Mouse (Mus musculus) neural tube, embryonic 12.5 days (tissue): ENCODE results near the gene Tac4. TPM values are rescaled to one million over a fixed set of nuclear protein-coding genes. Genes with fewer than 3 reads are reported as not detected.

Experiments used
- ATAC-seq: fragments of 200-750 bp; cut with Nextera tagmentation; 2 replicates; pipeline ENCODE4 v1.8.0; 2017; ENCODE audit warnings: low read depth, mild to moderate bottlenecking, moderate TSS enrichment, moderate library complexity; ENCODE audit not compliant: low FRiP score
- H3K27ac ChIP-seq: fragments of 300-500 bp; sonication (generic); 2 replicates; pipeline ENCODE4 v1.5.1; 2016
- H3K27me3 ChIP-seq: fragments of 300-500 bp; sonication (generic); replicated peaks from 2 replicates; pipeline ENCODE4 v1.6.1; 2016; ENCODE audit warnings: mild to moderate bottlenecking
- H3K36me3 ChIP-seq: fragments of 300-500 bp; sonication (generic); 2 replicates; pipeline ENCODE4 v1.6.1; 2016; ENCODE audit warnings: mild to moderate bottlenecking
- H3K4me1 ChIP-seq: fragments of 300-500 bp; sonication (generic); 2 replicates; pipeline ENCODE4 v1.6.1; 2016
- H3K4me2 ChIP-seq: fragments of 300-500 bp; sonication (generic); replicated peaks from 2 replicates; pipeline ENCODE4 v1.6.1; 2016; ENCODE audit warnings: mild to moderate bottlenecking
- H3K4me3 ChIP-seq: fragments of 300-500 bp; sonication (generic); 2 replicates; pipeline ENCODE4 v1.5.1; 2016
- H3K9ac ChIP-seq: fragments of 300-500 bp; sonication (generic); 2 replicates; pipeline ENCODE4 v1.6.1; 2016; ENCODE audit warnings: mild to moderate bottlenecking
- H3K9me3 ChIP-seq: fragments of 300-500 bp; sonication (generic); 2 replicates; pipeline ENCODE4 v1.6.1; 2016; ENCODE audit warnings: mild to moderate bottlenecking
- WGBS: fragments of 180-500 bp; shearing (Covaris S2); methylation state at CpG from one replicate; pipeline ENCODE4 v1.1.7; 2016; 5-methylcytosine and 5-hydroxymethylcytosine counted together
- polyA plus RNA-seq: library from polyadenylated mRNA; unstranded; fragments of >200 nt; fragmentation: Nextera tagmentation; extraction: Ambion mirVana; gene quantifications from 2 replicates; pipeline ENCODE4 v1.2.1, GENCODE M21; 2016

Tac4 gene
- polyA plus RNA-seq, 1 experiment from 2014 or later, result not detected

- H3K9me3 ChIP-seq, result no peaks in the 10 kb centered on the region
- WGBS, result 74% methylated on average over 4 of the region's 4 CpGs
- no peak overlapping the region for H3K27ac ChIP-seq
- no peak overlapping the region for H3K4me3 ChIP-seq
- no peak overlapping the region for H3K9ac ChIP-seq
- H3K27me3 ChIP-seq, result no peaks in the 10 kb centered on the region
- H3K4me2 ChIP-seq, result no peak overlapping the region
- H3K4me1 ChIP-seq, result peaks cover 11% of the 10 kb centered on the region
- peaks cover 5% of the 10 kb centered on the region for H3K36me3 ChIP-seq
- ATAC-seq, result no peak
These were observed 3.2 kb downstream of the Tac4 start for GRCm38 (mm10) chr11:95264455-95265013.

GRCm38 (mm10) chr11:95266540-95267245, 5.4 kb downstream of the Tac4 start:
- no peak for ATAC-seq
- no peaks in the 10 kb centered on the region for H3K9me3 ChIP-seq
- no peak overlapping the region for H3K27ac ChIP-seq
- H3K4me3 ChIP-seq, result no peak overlapping the region
- no peak overlapping the region for H3K4me2 ChIP-seq
- no peaks in the 10 kb centered on the region for H3K27me3 ChIP-seq
- 61% methylated on average over 6 of the region's 6 CpGs for WGBS
- H3K36me3 ChIP-seq, result peaks cover 27% of the 10 kb centered on the region
- H3K4me1 ChIP-seq, result peaks cover 10% of the 10 kb centered on the region; the same call in 1 of the 2 replicates
- H3K9ac ChIP-seq, result no peak overlapping the region

- no peak overlapping the region for H3K4me3 ChIP-seq
- no peaks in the 10 kb centered on the region for H3K9me3 ChIP-seq
- H3K36me3 ChIP-seq, result peaks cover 91% of the 10 kb centered on the region
- H3K4me1 ChIP-seq, result no peaks in the 10 kb centered on the region
- H3K27ac ChIP-seq, result no peak overlapping the region
- WGBS, result 92% methylated on average over 5 of the region's 5 CpGs
- ATAC-seq, result no peak
- no peaks in the 10 kb centered on the region for H3K27me3 ChIP-seq
- H3K4me2 ChIP-seq, result no peak overlapping the region
- no peak overlapping the region for H3K9ac ChIP-seq
These were observed 12.3 kb downstream of the Tac4 start for GRCm38 (mm10) chr11:95273661-95274060.

- H3K27me3 ChIP-seq, result no peaks in the 10 kb centered on the region
- H3K36me3 ChIP-seq, result peaks cover 95% of the 10 kb centered on the region
- no peaks in the 10 kb centered on the region for H3K4me1 ChIP-seq
- no peak overlapping the region for H3K4me3 ChIP-seq
- H3K27ac ChIP-seq, result no peak overlapping the region
- H3K9me3 ChIP-seq, result no peaks in the 10 kb centered on the region
- H3K4me2 ChIP-seq, result no peak overlapping the region
- H3K9ac ChIP-seq, result no peak overlapping the region
- WGBS, result 87% methylated on average over 3 of the region's 3 CpGs
- ATAC-seq, result no peak
These were observed 13.3 kb downstream of the Tac4 start for GRCm38 (mm10) chr11:95274613-95275012.

- H3K27ac ChIP-seq, result no peak overlapping the region
- no peak for ATAC-seq
- H3K9ac ChIP-seq, result no peak overlapping the region
- H3K4me3 ChIP-seq, result no peak overlapping the region
- H3K9me3 ChIP-seq, result no peaks in the 10 kb centered on the region
- H3K4me2 ChIP-seq, result no peak overlapping the region
- H3K36me3 ChIP-seq, result peaks cover 94% of the 10 kb centered on the region
- no peaks in the 10 kb centered on the region for H3K27me3 ChIP-seq
- WGBS, result 90% methylated on average over 6 of the region's 6 CpGs
- H3K4me1 ChIP-seq, result no peaks in the 10 kb centered on the region
These were observed 14.7 kb downstream of the Tac4 start for GRCm38 (mm10) chr11:95276056-95276455.

GRCm38 (mm10) chr11:95279061-95279659, 17.8 kb downstream of the Tac4 start:
- Histone ChIP-seq H3K27ac (no peak overlapping the region), H3K9me3 (no peaks in the 10 kb centered on the region), H3K4me3 (no peak overlapping the region), H3K27me3 (no peaks in the 10 kb centered on the region), H3K4me2 (no peak overlapping the region), H3K36me3 (peaks cover 94% of the 10 kb centered on the region), H3K4me1 (no peaks in the 10 kb centered on the region), H3K9ac (no peak overlapping the region)
- WGBS, result 92% methylated on average over 4 of the region's 4 CpGs
- no peak for ATAC-seq

- no peak for ATAC-seq
- no peaks in the 10 kb centered on the region for H3K4me1 ChIP-seq
- H3K27me3 ChIP-seq, result no peaks in the 10 kb centered on the region
- no peak overlapping the region for H3K4me2 ChIP-seq
- H3K36me3 ChIP-seq, result peaks cover 91% of the 10 kb centered on the region
- no peak overlapping the region for H3K9ac ChIP-seq
- no peaks in the 10 kb centered on the region for H3K9me3 ChIP-seq
- H3K4me3 ChIP-seq, result no peak overlapping the region
- WGBS, result 93% methylated on average over 5 of the region's 5 CpGs
- no peak overlapping the region for H3K27ac ChIP-seq
These were observed 21.0 kb downstream of the Tac4 start for GRCm38 (mm10) chr11:95282331-95282730.

GRCm38 (mm10) chr11:95291998-95292397, 30.7 kb downstream of the Tac4 start:
- 82% methylated on average over 4 of the region's 4 CpGs for WGBS
- Histone ChIP-seq H3K9ac (no peak overlapping the region), H3K27me3 (no peaks in the 10 kb centered on the region), H3K4me1 (no peaks in the 10 kb centered on the region), H3K4me3 (no peak overlapping the region), H3K4me2 (no peak overlapping the region), H3K9me3 (no peaks in the 10 kb centered on the region), H3K27ac (no peak overlapping the region), H3K36me3 (peaks cover 74% of the 10 kb centered on the region)
- no peak for ATAC-seq

- no peaks in the 10 kb centered on the region for H3K9me3 ChIP-seq
- no peaks in the 10 kb centered on the region for H3K4me1 ChIP-seq
- WGBS, result 92% methylated on average over 8 of the region's 8 CpGs
- H3K27ac ChIP-seq, result no peak overlapping the region
- no peak overlapping the region for H3K4me2 ChIP-seq
- ATAC-seq, result no peak
- H3K4me3 ChIP-seq, result no peak overlapping the region
- no peak overlapping the region for H3K9ac ChIP-seq
- peaks cover 72% of the 10 kb centered on the region for H3K36me3 ChIP-seq
- no peaks in the 10 kb centered on the region for H3K27me3 ChIP-seq
These were observed 31.8 kb downstream of the Tac4 start for GRCm38 (mm10) chr11:95293017-95293624.

GRCm38 (mm10) chr11:95295736-95296135, 34.4 kb downstream of the Tac4 start:
- H3K27ac ChIP-seq, result no peak overlapping the region
- H3K36me3 ChIP-seq, result peaks cover 73% of the 10 kb centered on the region
- H3K27me3 ChIP-seq, result no peaks in the 10 kb centered on the region
- WGBS, result 92% methylated on average over 13 of the region's 13 CpGs
- ATAC-seq, result no peak
- no peak overlapping the region for H3K4me3 ChIP-seq
- no peaks in the 10 kb centered on the region for H3K4me1 ChIP-seq
- no peak overlapping the region for H3K4me2 ChIP-seq
- no peaks in the 10 kb centered on the region for H3K9me3 ChIP-seq
- no peak overlapping the region for H3K9ac ChIP-seq

GRCm38 (mm10) chr11:95298146-95298545, 36.8 kb downstream of the Tac4 start:
- H3K4me1 ChIP-seq, result no peaks in the 10 kb centered on the region
- no peak overlapping the region for H3K9ac ChIP-seq
- no peak overlapping the region for H3K4me2 ChIP-seq
- H3K27ac ChIP-seq, result no peak overlapping the region
- no peak overlapping the region for H3K4me3 ChIP-seq
- H3K27me3 ChIP-seq, result no peaks in the 10 kb centered on the region
- WGBS, result 29% methylated on average over 2 of the region's 2 CpGs
- ATAC-seq, result no peak
- H3K36me3 ChIP-seq, result peaks cover 74% of the 10 kb centered on the region
- no peaks in the 10 kb centered on the region for H3K9me3 ChIP-seq

GRCm38 (mm10) chr11:95299886-95300285, 38.6 kb downstream of the Tac4 start:
- no peak overlapping the region for H3K4me3 ChIP-seq
- H3K4me2 ChIP-seq, result no peak overlapping the region
- WGBS, result 96% methylated on average over 12 of the region's 12 CpGs
- H3K27ac ChIP-seq, result no peak overlapping the region
- no peak overlapping the region for H3K9ac ChIP-seq
- H3K27me3 ChIP-seq, result no peaks in the 10 kb centered on the region
- no peaks in the 10 kb centered on the region for H3K4me1 ChIP-seq
- ATAC-seq, result no peak
- H3K9me3 ChIP-seq, result no peaks in the 10 kb centered on the region
- peaks cover 69% of the 10 kb centered on the region for H3K36me3 ChIP-seq
